Mouse (Mus musculus): ENCODE measurements around the gene Olfr498. TPM values are rescaled to one million over a fixed set of nuclear protein-coding genes. Genes with fewer than 3 reads are reported as not detected.

Gene Olfr498
- polyA plus RNA-seq (2012; fragmentation: generic; extraction: Trizol): not detected

DNA sequence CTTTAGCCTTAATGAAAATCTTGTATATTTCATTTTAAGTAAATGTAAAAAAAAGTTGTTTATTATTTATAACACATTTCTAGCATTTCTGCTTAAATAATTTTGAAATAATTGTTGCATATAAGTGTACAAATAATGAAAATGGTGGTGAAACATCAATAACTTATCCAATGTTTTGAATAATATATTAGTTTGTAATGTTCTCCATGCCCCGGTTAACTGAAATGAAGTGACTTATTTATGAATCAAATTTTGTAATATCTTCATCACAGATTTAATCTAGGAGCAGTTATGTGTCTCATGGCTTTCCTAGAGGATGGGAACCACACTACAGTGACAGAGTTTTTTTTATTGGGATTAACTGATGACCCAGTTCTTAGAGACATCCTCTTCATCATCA lies at the start of gene Olfr498:
TSS of gene Olfr498 (plus strand) at position 301 of the 400 bp plus-strand sequence.

DNA sequence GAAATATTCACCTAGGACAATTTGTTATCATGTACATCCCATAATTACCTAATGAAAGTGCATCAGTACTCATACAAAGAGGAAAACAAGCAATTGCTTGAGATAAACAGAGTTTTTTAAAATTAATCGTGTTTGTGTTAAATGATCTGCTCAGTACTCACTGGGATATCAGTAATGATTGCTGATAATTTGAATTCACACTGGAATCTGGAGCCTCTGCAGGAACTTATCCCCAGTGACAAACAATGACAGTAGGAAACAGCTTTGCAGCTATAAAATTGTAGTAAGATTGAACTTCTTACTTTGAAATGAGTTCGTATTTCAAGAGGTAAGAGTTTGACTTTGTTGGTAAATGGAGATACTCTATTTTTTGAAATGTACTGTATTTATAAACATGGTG lies 45.0 kb upstream of the Olfr498 start, which contains the start of gene Olfr497:
TSS of gene Olfr497 (plus strand) at position 301 of the 400 bp plus-strand sequence.

Other genes with a start within 250 kb of the Olfr498 start
- not detected for gene Olfr488, start 207.0 kb upstream of the Olfr498 start, polyA plus RNA-seq (2012; fragmentation: generic; extraction: Trizol)
- gene Olfr490, start 176.4 kb upstream of the Olfr498 start, polyA plus RNA-seq (2012; fragmentation: generic; extraction: Trizol): not detected
- not detected for gene Olfr491, start 151.9 kb upstream of the Olfr498 start, polyA plus RNA-seq (2012; fragmentation: generic; extraction: Trizol)
- not detected for gene Olfr492, start 141.7 kb upstream of the Olfr498 start, polyA plus RNA-seq (2012; fragmentation: generic; extraction: Trizol)
- not detected for gene Olfr493, start 118.3 kb upstream of the Olfr498 start, polyA plus RNA-seq (2012; fragmentation: generic; extraction: Trizol)
- not detected for gene Olfr494, start 100.0 kb upstream of the Olfr498 start, polyA plus RNA-seq (2012; fragmentation: generic; extraction: Trizol)
- gene Olfr495, start 72.2 kb upstream of the Olfr498 start, polyA plus RNA-seq (2012; fragmentation: generic; extraction: Trizol): not detected
- not detected for gene Olfr497, start 44.9 kb upstream of the Olfr498 start, polyA plus RNA-seq (2012; fragmentation: generic; extraction: Trizol)
- not detected for gene Olfr502, start 59.7 kb downstream of the Olfr498 start, polyA plus RNA-seq (2012; fragmentation: generic; extraction: Trizol)
- gene Olfr503, start 79.2 kb downstream of the Olfr498 start, polyA plus RNA-seq (2012; fragmentation: generic; extraction: Trizol): not detected
- gene Olfr504, start 100.5 kb downstream of the Olfr498 start, polyA plus RNA-seq (2012; fragmentation: generic; extraction: Trizol): not detected
- gene Olfr506, start 145.5 kb downstream of the Olfr498 start, polyA plus RNA-seq (2012; fragmentation: generic; extraction: Trizol): not detected
- gene Olfr507, start 156.5 kb downstream of the Olfr498 start, polyA plus RNA-seq (2012; fragmentation: generic; extraction: Trizol): not detected
- not detected for gene Olfr508, start 164.7 kb downstream of the Olfr498 start, polyA plus RNA-seq (2012; fragmentation: generic; extraction: Trizol)
- gene Olfr509, start 186.6 kb downstream of the Olfr498 start, polyA plus RNA-seq (2012; fragmentation: generic; extraction: Trizol): not detected
- gene Olfr510, start 201.1 kb downstream of the Olfr498 start, polyA plus RNA-seq (2012; fragmentation: generic; extraction: Trizol): not detected
- not detected for gene Olfr512, start 248.0 kb downstream of the Olfr498 start, polyA plus RNA-seq (2012; fragmentation: generic; extraction: Trizol)

All from C3H10T1/2 (cell line).